Mouse (Mus musculus) intestine, postnatal 0 days (tissue): ENCODE measurements at regions not wholly inside any gene's neighbourhood (a gene's known extent, or its start where the extent isn't known, plus 50 kb on each side); places are given as distances from the start of the nearest gene placed in this dataset.

Source experiments
- ATAC-seq: fragments of 200-750 bp; cut with Nextera tagmentation; 2 replicates; pipeline ENCODE4 v1.8.0; 2017; ENCODE audit warnings: mild to moderate bottlenecking, moderate TSS enrichment, moderate library complexity
- H3K27ac ChIP-seq: fragments of 300-500 bp; sonication (generic); 2 replicates; pipeline ENCODE4 v1.5.1; 2014; ENCODE audit warnings: mild to moderate bottlenecking, low read depth, low read length, moderate library complexity
- H3K27me3 ChIP-seq: fragments of 300-500 bp; sonication (generic); replicated peaks from 2 replicates; pipeline ENCODE4 v1.6.1; 2014; ENCODE audit warnings: low read length, mixed read lengths; ENCODE audit not compliant: control insufficient read depth, insufficient read depth
- H3K36me3 ChIP-seq: fragments of 300-500 bp; sonication (generic); 2 replicates; pipeline ENCODE4 v1.6.1; 2014; ENCODE audit warnings: mild to moderate bottlenecking, moderate library complexity; ENCODE audit not compliant: control insufficient read depth, insufficient read depth
- H3K4me1 ChIP-seq: fragments of 300-500 bp; sonication (generic); replicated peaks from 2 replicates; pipeline ENCODE4 v1.6.1; 2014; ENCODE audit warnings: antibody characterized with exemption, low read length, mixed read lengths; ENCODE audit not compliant: control insufficient read depth, insufficient read depth
- H3K4me2 ChIP-seq: fragments of 300-500 bp; sonication (generic); replicated peaks from 2 replicates; pipeline ENCODE4 v1.6.1; 2014; ENCODE audit warnings: low read depth, mild to moderate bottlenecking, moderate library complexity
- H3K4me3 ChIP-seq: fragments of 300-500 bp; sonication (generic); 2 replicates; pipeline ENCODE4 v1.5.1; 2014; ENCODE audit warnings: low read depth, low read length
- H3K9ac ChIP-seq: fragments of 300-500 bp; sonication (generic); 2 replicates; pipeline ENCODE4 v1.6.1; 2014; ENCODE audit warnings: mild to moderate bottlenecking, low read depth, low read length
- H3K9me3 ChIP-seq: fragments of 300-500 bp; sonication (generic); 2 replicates; pipeline ENCODE4 v1.6.1; 2016; ENCODE audit warnings: mixed run types; ENCODE audit not compliant: control insufficient read depth
- CTCF ChIP-seq: sonication (generic); IDR thresholded peaks from 2 replicates; pipeline ENCODE4 v1.5.1; 2016; ENCODE audit warnings: low read depth, mild to moderate bottlenecking, control low read depth, antibody characterized with exemption, moderate library complexity
- WGBS: fragments of 180-500 bp; shearing (Covaris S2); extraction: QIAGEN DNeasy Blood & Tissue Kit; methylation state at CpG from one replicate; pipeline ENCODE4 v1.1.7; 2014; 5-methylcytosine and 5-hydroxymethylcytosine counted together

- Histone ChIP-seq H3K4me3 (no peak overlapping the region), H3K9ac (no peak overlapping the region), H3K9me3 (no peaks in the 10 kb centered on the region), H3K27ac (no peak overlapping the region), H3K36me3 (no peaks in the 10 kb centered on the region), H3K4me2 (no peak overlapping the region), H3K27me3 (no peaks in the 10 kb centered on the region), H3K4me1 (no peaks in the 10 kb centered on the region)
- 81% methylated on average over 15 of the region's 15 CpGs for WGBS
- ATAC-seq: no peak
- no peak for TF ChIP-seq CTCF
These were observed 65.3 kb downstream of the Med10 start for GRCm38 (mm10) chr13:69867296-69868065.

GRCm38 (mm10) chr13:69896536-69896935, 94.3 kb downstream of the Med10 start:
- H3K9me3 ChIP-seq: no peaks in the 10 kb centered on the region
- no peak for ATAC-seq
- no peaks in the 10 kb centered on the region for H3K4me1 ChIP-seq
- H3K4me2 ChIP-seq: no peak overlapping the region
- 14% methylated on average over 5 of the region's 5 CpGs for WGBS
- H3K36me3 ChIP-seq: no peaks in the 10 kb centered on the region
- TF ChIP-seq CTCF: no peak
- no peak overlapping the region for H3K9ac ChIP-seq
- H3K27me3 ChIP-seq: no peaks in the 10 kb centered on the region
- H3K4me3 ChIP-seq: no peak overlapping the region
- H3K27ac ChIP-seq: no peak overlapping the region

- Histone ChIP-seq H3K9me3 (no peaks in the 10 kb centered on the region), H3K36me3 (no peaks in the 10 kb centered on the region), H3K9ac (no peak overlapping the region), H3K27me3 (no peaks in the 10 kb centered on the region), H3K4me2 (no peak overlapping the region), H3K4me1 (no peaks in the 10 kb centered on the region), H3K27ac (no peak overlapping the region), H3K4me3 (no peak overlapping the region)
- ATAC-seq: no peak
- no peak for TF ChIP-seq CTCF
These were observed 98.9 kb downstream of the Med10 start for GRCm38 (mm10) chr13:69901139-69901538.

GRCm38 (mm10) chr13:69906802-69907537, 104.8 kb downstream of the Med10 start:
- 60% methylated on average over 15 of the region's 15 CpGs for WGBS
- ATAC-seq: no peak
- H3K4me1 ChIP-seq: no peaks in the 10 kb centered on the region
- H3K27ac ChIP-seq: no peak overlapping the region
- no peak for TF ChIP-seq CTCF
- H3K36me3 ChIP-seq: no peaks in the 10 kb centered on the region
- H3K4me3 ChIP-seq: no peak overlapping the region
- H3K4me2 ChIP-seq: no peak overlapping the region
- H3K9ac ChIP-seq: no peak overlapping the region
- no peaks in the 10 kb centered on the region for H3K9me3 ChIP-seq
- H3K27me3 ChIP-seq: no peaks in the 10 kb centered on the region

GRCm38 (mm10) chr13:69915796-69916195, 113.6 kb downstream of the Med10 start:
- Histone ChIP-seq H3K36me3 (no peaks in the 10 kb centered on the region), H3K9ac (no peak overlapping the region), H3K27ac (no peak overlapping the region), H3K4me2 (no peak overlapping the region), H3K9me3 (no peaks in the 10 kb centered on the region), H3K4me3 (no peak overlapping the region), H3K4me1 (no peaks in the 10 kb centered on the region), H3K27me3 (no peaks in the 10 kb centered on the region)
- ATAC-seq: no peak
- WGBS: 66% methylated on average over 3 of the region's 3 CpGs
- no peak for TF ChIP-seq CTCF

- Histone ChIP-seq H3K4me2 (no peak overlapping the region), H3K9me3 (no peaks in the 10 kb centered on the region), H3K27ac (no peak overlapping the region), H3K27me3 (no peaks in the 10 kb centered on the region), H3K4me1 (no peaks in the 10 kb centered on the region), H3K36me3 (no peaks in the 10 kb centered on the region), H3K4me3 (no peak overlapping the region), H3K9ac (no peak overlapping the region)
- 71% methylated on average over 9 of the region's 9 CpGs for WGBS
- TF ChIP-seq CTCF: no peak
- no peak for ATAC-seq
These were observed 130.7 kb downstream of the Med10 start for GRCm38 (mm10) chr13:69932695-69933550.
